8 mouse cellular contexts compared by ENCODE assay signal in the genomic region with DNA sequence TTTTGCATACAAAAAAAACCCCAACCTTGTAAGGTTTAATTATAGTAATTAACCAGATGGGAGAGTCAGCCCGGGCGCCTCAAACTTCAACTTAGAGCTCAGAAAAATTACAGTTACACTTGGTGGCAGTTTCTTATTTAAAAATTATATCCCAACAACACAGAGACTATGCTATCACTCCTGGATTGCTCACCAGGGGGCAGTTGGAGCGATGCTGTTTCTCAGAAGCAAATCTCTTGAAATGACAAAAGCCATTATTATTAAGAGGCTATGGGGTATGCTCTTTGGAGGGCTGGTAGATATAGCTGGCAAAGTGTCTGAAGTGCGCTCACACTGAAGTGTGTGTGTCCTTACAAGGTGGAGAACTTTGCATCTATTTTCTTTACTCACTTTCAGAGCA. TPM values are rescaled to one million over a fixed set of nuclear protein-coding genes. Genes with fewer than 3 reads are reported as not detected.
A peak's percentile ranks its signal among the peaks of the same experiment; 100 is the strongest.
DNase-seq lines count a peak whose midpoint lies in the region; ATAC-seq lines count a peak whose summit lies in the region.

No protein-coding gene starts in this region.

- no peak for DNase-seq in heart, postnatal 14 days
- DNase-seq in right cerebral cortex, postnatal 4 days, result peak; percentile 16
- no peak for DNase-seq in right cerebral cortex, postnatal 14 days
- peak; percentile 17 for DNase-seq in kidney, postnatal 14 days
- DNase-seq in natural killer cell, adult 2 months (ENCODE audit: low spot score in 2 of 2), result no peak
- no peak for DNase-seq in cerebellum, adult 8-10 months
- DNase-seq in gastrocnemius, postnatal 36 days, result no peak

- no peak for ATAC-seq in heart, embryonic 14.5 days (ENCODE audit: insufficient number of reproducible peaks, insufficient read depth, low FRiP score, low read depth)

- H3K27me3 ChIP-seq in heart, embryonic 14.5 days (ENCODE audit: control insufficient read depth, insufficient read depth, low read length), result 0 out of 2 replicates have a peak, but pooled peaks cover 3% of the 10 kb centered on the region

- no peak overlapping the region; a peak in 2 of 4 replicates for H3K4me3 ChIP-seq in heart, embryonic 14.5 days (ENCODE audit: control insufficient read depth in 1 of 2, insufficient read depth in 1 of 2, low read depth in 1 of 2, low read length in 2 of 2)

- H3K4me2 ChIP-seq in heart, embryonic 14.5 days (ENCODE audit: low read length), result peak overlapping the region; percentile 81

- intact Hi-C loops in heart, postnatal 14 days (cut with DNase I), result loop anchor here (5.0 kb wide), 1 partner anchor 301 kb away; no protein-coding TSS in a partner anchor
- intact Hi-C loops in gastrocnemius, postnatal 36 days (cut with DNase I), result no loop called here

- WGBS in heart, embryonic 14.5 days, result 49% methylated on average over 4 of the region's 4 CpGs

- no peak overlapping the region for H3K27ac ChIP-seq in heart, embryonic 14.5 days (replicated peaks in 1 of 2; ENCODE audit: control insufficient read depth in 1 of 2, insufficient read depth in 1 of 2, low read depth in 2 of 2, low read length in 2 of 2)

- H3K4me1 ChIP-seq in heart, embryonic 14.5 days (ENCODE audit: control insufficient read depth in 2 of 2, insufficient read depth in 2 of 2, low read length in 2 of 2), result peaks cover 7 to 22% of the 10 kb centered on the region in 2 experiments

- peak overlapping the region; percentile 81; the same call in 1 of the 2 replicates for H3K9ac ChIP-seq in heart, embryonic 14.5 days (ENCODE audit: low read length)

- H3K36me3 ChIP-seq in heart, embryonic 14.5 days (ENCODE audit: control insufficient read depth, insufficient read depth, low read length), result no peaks in the 10 kb centered on the region

- H3K9me3 ChIP-seq in heart, embryonic 14.5 days (ENCODE audit: control insufficient read depth, low read length), result no peaks in the 10 kb centered on the region

RNA-seq across cellular contexts. Expression of a gene that starts 2.5 kb away (rescaled TPM):
- polyA plus RNA-seq in heart, embryonic 14.5 days (2014; fragmentation: Nextera tagmentation; extraction: Ambion mirVana), result 23.0 and 34.5 TPM in 2 replicates
- 1 to 10 TPM; 3.5 to 5.4 TPM for total RNA-seq in heart, postnatal 14 days (2021)
- total RNA-seq in gastrocnemius, postnatal 36 days (2021), result 1 to 10 TPM; 2.9 to 3.4 TPM

Comparison
In these comparisons a context has a peak if more than half of its experiments do, and no peak if none do; other contexts are left out.
1. DNase-seq: peak in right cerebral cortex, postnatal 4 days (single experiment) and kidney, postnatal 14 days (single experiment); none in heart, postnatal 14 days (0 of 2), right cerebral cortex, postnatal 14 days (single experiment), natural killer cell, adult 2 months (0 of 2), cerebellum, adult 8-10 months (single experiment) and gastrocnemius, postnatal 36 days (0 of 2).